Mouse (Mus musculus): ENCODE data around the gene Scamp1. TPM values are rescaled to one million over a fixed set of nuclear protein-coding genes. Genes with fewer than 3 reads are reported as not detected.

Scamp1 gene
- polyA plus RNA-seq, 1 experiment from 2014 or later, result 219 TPM

GRCm38 (mm10) chr13:94154512-94155296, 131.0 kb downstream of the Scamp1 start:
- ATAC-seq, result no peak
- Histone ChIP-seq H3K27ac (ENCODE audit: low read length) (no peak overlapping the region), H3K9ac (ENCODE audit: low read depth, low read length) (no peak overlapping the region), H3K4me3 (ENCODE audit: low read depth, low read length) (no peak overlapping the region), H3K9me3 (replicated peaks; ENCODE audit: control insufficient read depth, low read length, poor library complexity, severe bottlenecking) (peaks cover 4% of the 10 kb centered on the region), H3K4me1 (ENCODE audit: control insufficient read depth, insufficient read depth, low read length) (no peaks in the 10 kb centered on the region; the same call in 1 of the 2 replicates), H3K4me2 (ENCODE audit: low read length) (no peak overlapping the region), H3K27me3 (ENCODE audit: control insufficient read depth, insufficient read depth, low read depth, low read length) (no peaks in the 10 kb centered on the region), H3K36me3 (ENCODE audit: control insufficient read depth, insufficient read depth, low read length) (no peaks in the 10 kb centered on the region)
- 90% methylated on average over 15 of the region's 15 CpGs for WGBS

GRCm38 (mm10) chr13:94153658-94154057, 132.0 kb downstream of the Scamp1 start:
- no peaks in the 10 kb centered on the region for H3K36me3 ChIP-seq (ENCODE audit: control insufficient read depth, insufficient read depth, low read length)
- peaks cover 4% of the 10 kb centered on the region for H3K9me3 ChIP-seq (replicated peaks; ENCODE audit: control insufficient read depth, low read length, poor library complexity, severe bottlenecking)
- H3K9ac ChIP-seq (ENCODE audit: low read depth, low read length), result no peak overlapping the region
- H3K27ac ChIP-seq (ENCODE audit: low read length), result no peak overlapping the region
- H3K4me3 ChIP-seq (ENCODE audit: low read depth, low read length), result no peak overlapping the region
- no peak overlapping the region for H3K4me2 ChIP-seq (ENCODE audit: low read length)
- H3K4me1 ChIP-seq (ENCODE audit: control insufficient read depth, insufficient read depth, low read length), result no peaks in the 10 kb centered on the region
- no peaks in the 10 kb centered on the region for H3K27me3 ChIP-seq (ENCODE audit: control insufficient read depth, insufficient read depth, low read depth, low read length)
- ATAC-seq, result no peak
- 86% methylated on average over 6 of the region's 6 CpGs for WGBS

- H3K4me2 ChIP-seq (ENCODE audit: low read length), result no peak overlapping the region
- no peak for ATAC-seq
- no peak overlapping the region for H3K4me3 ChIP-seq (ENCODE audit: low read depth, low read length)
- no peak overlapping the region for H3K27ac ChIP-seq (ENCODE audit: low read length)
- H3K9me3 ChIP-seq (replicated peaks; ENCODE audit: control insufficient read depth, low read length, poor library complexity, severe bottlenecking), result peaks cover 4% of the 10 kb centered on the region
- H3K4me1 ChIP-seq (ENCODE audit: control insufficient read depth, insufficient read depth, low read length), result no peaks in the 10 kb centered on the region
- H3K9ac ChIP-seq (ENCODE audit: low read depth, low read length), result no peak overlapping the region
- no peaks in the 10 kb centered on the region for H3K27me3 ChIP-seq (ENCODE audit: control insufficient read depth, insufficient read depth, low read depth, low read length)
- H3K36me3 ChIP-seq (ENCODE audit: control insufficient read depth, insufficient read depth, low read length), result no peaks in the 10 kb centered on the region
- WGBS, result 96% methylated on average over 10 of the region's 10 CpGs
Observed at GRCm38 (mm10) chr13:94152836-94153235, 132.8 kb downstream of the Scamp1 start.

Other genes starting within 250 kb of the Scamp1 start
- 15.9 and 16.3 TPM in 2 replicates for gene Lhfpl2, start 228.1 kb downstream of the Scamp1 start, polyA plus RNA-seq (2015; fragmentation: Nextera tagmentation; extraction: Ambion mirVana)
- gene Ap3b1, start 73.1 kb upstream of the Scamp1 start, polyA plus RNA-seq (2015; fragmentation: Nextera tagmentation; extraction: Ambion mirVana), result 27.2 and 28.7 TPM in 2 replicates

Data from midbrain, embryonic 16.5 days (tissue).